Mouse (Mus musculus) embryonic fibroblast, embryonic 13.5 days (primary cell): ENCODE data around the gene Gm867.

Source experiments
- CTCF ChIP-seq: IDR thresholded peaks from 2 replicates; pipeline ENCODE4 v1.5.1; 2011; ENCODE audit warnings: mild to moderate bottlenecking, control low read depth, low read length, moderate library complexity, borderline replicate concordance; ENCODE audit not compliant: insufficient read depth
- POLR2A ChIP-seq: IDR thresholded peaks from 2 replicates; pipeline ENCODE4 v1.6.1; 2011; ENCODE audit warnings: low read depth, mild to moderate bottlenecking, control low read depth, low read length, moderate library complexity

DNA sequence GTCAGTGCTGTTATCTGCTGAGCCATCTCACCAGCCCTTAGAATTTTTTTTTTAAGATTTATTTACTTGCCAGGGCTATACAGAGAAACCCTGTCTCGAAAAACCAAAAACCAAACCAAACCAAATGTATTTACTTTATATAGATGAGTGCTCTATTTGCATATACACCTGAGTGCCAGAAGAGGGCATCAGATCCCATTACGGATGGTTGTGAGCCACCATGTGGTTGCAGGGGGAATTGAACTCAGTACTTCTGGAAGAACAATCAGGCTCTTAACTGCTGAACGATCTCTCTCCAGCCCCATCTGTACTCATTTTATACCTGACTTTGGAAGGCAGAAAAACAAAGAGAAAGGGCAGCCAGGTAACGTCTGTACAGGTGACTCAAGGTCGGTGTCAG lies 34.7 kb upstream of the Gm867 start:
- TF ChIP-seq POLR2A (no peak), CTCF (no peak)
